Mouse (Mus musculus) cerebellum, adult 8-10 months (tissue): ENCODE results near the gene Nelfb.

ENCODE experiments used
- DNase-seq: peaks from one replicate; pipeline ENCODE4 v3.0.0; 2022

Gene Nelfb

GRCm38 (mm10) chr2:25229582-25229981 is 18.3 kb upstream of the Nelfb start:
- DNase-seq, result no peak

DNA sequence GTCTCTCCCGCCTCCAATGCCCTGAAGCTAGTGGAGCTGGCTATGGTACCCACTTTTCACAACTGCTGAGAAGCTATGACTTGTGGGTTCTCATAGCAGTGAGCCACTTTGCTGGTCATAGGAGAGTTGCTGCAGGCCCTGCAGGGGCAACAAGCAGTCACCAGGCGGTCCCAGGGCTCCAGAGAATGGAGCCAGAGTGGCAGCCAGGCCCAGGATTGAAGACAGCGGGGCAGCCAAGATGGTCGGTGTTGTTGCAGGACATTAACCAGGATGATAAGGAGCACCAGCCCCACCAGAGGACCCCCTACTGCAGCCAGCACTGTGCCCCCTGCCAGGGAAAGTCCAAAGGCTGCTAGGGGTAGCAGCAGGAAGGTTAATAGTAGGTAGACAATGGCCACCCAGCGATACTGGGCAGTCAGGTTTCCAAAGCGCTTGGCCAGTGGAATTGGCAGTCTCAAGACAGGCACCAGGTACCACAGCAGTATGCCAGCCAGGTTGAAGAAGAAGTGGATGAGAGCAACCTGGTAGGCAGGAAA is 17.8 kb upstream of the Nelfb start:
- no peak for DNase-seq

DNA sequence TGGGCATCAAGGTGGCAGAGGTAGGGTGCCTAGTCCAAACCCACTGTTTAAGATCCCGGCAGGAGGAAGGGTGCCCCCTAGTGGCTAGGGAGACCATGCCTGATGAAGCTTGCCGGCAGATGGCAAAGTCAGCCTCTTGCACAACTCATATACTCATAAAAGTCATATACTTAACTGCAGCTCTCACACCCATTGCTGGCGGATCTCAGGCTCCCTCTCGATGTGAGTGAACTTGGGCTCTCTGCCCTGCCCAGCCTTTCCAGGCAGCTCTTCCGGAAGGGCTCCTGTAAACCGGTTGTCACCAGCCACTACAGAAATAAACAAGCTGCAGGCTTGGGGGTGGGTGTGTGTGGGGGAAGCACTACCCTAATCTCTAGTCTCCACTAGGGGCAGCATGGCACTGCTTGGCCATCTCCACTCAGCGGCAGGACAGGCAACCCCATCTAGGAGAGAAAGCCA is 17.2 kb upstream of the Nelfb start:
- peak; percentile 86 for DNase-seq

- no peak for DNase-seq
Observed at GRCm38 (mm10) chr2:25227406-25227805, 16.1 kb upstream of the Nelfb start.

DNA sequence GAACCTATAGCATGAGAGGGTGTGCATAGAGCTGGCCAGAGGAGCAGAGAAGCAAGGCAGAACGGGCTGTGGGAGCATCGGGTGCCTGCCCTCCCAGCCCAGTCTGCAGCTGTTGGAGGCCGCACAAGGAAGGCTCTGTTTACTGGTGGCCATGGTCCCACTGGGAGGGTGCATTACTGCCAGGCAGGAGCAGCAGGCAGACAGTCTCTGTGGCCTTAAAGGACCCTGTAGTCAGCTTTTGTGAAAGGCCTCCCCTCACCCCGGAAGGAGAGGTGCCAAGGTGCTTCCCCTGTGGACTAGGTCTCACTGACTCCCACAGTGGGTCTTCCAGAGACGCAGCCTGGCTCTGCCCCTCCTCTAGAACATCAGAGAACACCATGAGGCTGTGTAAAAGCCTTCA is 15.6 kb upstream of the Nelfb start:
- no peak for DNase-seq

DNA sequence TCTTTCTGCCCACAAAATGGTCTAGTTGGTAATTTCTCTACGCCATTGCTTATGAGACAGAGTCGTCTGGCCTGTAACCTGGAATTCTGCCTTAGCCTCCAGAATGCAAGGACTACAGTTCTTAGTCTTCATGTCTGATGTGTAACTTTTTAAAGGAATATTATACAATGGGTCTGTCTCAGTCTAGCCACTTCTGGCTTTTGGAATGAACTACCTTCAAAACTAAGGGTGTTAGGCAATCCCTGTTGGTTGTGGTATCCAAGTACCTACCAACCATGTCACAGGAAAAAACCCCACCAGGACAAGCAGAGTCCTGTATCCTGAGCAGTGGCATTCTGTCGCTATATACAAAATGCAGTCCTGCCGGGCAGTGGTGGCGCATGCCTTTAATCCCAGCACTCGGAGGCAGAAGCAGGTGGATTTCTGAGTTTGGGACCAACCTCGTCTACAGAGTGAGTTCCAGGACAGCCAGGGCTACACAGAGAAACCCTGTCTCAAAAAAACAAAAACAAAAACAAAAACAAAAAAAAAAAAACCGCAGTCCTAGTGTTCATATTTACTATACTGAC is 14.6 kb upstream of the Nelfb start:
- no peak for DNase-seq

DNA sequence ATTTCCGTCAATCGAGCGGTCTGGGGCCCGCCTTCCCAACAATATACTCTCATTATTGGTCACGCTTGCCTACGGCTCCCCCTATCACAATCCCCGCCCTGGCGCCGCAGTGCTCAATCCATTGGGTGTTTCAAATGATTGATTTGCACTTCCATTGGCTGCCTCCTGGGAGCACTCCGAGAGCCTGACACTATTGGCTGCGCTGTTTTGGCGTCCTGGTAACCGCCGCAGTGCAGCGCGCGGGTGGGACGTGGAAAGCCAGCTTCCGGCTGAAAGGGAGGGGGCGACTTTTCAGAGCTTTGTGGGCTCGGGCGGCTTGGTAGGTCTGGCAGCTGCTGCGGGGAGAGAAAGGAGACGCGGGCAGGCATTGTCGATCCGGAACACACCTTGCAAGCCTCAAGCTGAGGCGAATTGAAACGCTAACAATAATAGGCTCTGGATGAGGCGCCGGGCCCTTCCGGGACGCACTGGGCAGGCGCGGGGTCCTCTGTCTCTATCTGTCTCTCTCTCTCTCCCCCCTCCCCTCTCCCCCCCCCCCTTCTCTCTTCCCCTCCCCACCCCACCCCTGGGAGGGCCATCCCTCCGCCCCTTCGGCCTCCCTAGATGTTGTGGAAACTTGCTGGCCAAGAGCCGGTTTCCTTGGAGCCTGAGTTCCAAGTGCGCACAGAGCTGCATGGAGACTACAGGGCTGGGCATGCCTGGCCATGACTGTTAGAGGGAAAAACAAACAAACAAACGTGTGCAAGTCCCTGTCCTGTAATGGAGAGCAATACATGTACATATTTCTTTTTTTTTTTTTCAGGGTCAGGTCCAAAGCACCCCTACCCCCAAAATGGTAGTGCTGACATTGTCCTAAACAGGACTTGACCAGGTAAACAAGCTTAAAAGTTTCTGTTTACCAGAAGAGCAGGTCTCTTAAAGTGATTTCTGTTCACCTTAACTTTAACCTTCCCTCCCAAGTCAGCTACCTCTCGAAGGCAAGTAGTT is 13.8 kb upstream of the Nelfb start:
- DNase-seq, result peak; percentile 99

GRCm38 (mm10) chr2:25224492-25224765 is 13.1 kb upstream of the Nelfb start, which contains the start of gene Tubb4b:
Gene Tubb4b, minus strand, starts transcription at chr2:25224702.
- no peak for DNase-seq

DNA sequence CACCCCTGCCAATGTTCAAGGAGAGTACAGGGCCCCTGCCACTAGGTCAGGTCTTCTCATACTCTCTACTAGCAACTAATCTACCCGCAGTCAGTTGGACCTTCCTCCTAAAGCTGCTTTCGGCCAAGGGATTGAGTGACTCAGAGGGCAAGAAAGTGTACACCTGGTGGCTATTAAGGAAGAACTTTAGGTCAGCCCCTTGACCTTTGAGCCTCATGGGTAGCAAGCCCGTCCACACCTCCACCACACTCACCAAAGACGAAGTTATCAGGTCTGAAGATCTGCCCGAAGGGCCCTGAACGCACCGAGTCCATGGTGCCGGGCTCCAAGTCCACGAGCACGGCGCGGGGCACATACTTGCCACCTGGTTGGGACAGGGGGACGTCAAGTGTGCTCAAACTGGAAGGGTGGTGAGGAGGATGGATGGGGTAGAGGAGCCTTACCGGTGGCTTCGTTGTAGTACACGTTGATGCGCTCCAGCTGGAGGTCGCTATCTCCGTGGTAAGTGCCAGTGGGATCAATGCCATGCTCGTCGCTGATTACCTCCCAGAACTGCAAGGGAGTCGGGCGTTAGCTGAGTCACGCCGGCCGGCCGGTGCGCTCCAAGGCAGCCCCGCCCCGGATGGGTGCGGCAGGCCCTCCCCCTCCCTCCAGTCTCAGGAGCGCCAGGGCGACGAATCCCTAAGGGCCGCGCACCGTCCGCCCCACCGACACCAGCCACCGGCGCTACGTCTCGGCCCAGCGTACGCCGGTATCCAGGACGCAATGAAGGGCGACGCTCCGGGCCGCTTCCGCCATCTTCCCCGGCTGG is 12.6 kb upstream of the Nelfb start:
- DNase-seq, result no peak

GRCm38 (mm10) chr2:25221331-25221772 is 10.1 kb upstream of the Nelfb start:
- DNase-seq, result no peak

DNA sequence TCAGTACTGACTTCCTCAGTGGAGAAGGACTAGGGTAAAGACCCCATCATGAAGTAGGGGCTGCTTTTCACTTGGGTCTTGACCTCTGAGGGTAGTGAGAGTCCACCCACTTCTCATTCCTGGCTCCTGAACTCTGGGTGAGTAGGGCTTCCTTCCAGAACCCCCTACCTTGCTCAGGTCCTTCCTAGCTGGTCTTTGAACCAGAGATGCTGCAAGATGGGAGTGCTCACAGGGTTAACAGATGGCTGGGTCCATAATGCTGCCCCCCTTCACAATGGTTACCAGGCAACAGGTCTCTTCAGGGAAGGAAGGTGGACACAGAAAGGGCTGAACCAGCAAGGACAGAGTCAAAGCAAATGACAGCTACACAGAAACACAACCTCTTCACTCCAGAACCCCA is 7.2 kb upstream of the Nelfb start, which contains the start of gene Fam166a:
Gene Fam166a (plus strand): TSS at position 301 of the 400 bp plus-strand sequence.
- DNase-seq, result no peak

DNA sequence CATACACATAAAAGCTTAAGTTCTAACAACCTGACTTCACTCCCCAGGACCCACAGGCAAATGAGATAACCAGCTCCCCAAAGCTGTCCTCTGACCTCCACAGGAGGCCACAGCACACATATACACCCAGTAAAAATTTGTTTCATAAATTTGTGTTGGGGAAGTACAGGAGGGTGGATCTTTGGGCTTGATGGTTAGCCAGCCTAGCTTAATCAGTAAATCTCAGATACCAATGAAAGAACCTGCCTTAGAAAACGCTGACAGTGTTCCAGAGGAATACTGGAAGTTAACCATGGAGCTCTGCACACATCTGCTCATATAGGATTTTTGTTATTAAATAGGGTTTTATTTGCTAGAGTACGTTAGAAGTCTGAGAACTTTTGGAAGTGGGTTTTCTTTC is 6.4 kb upstream of the Nelfb start:
- DNase-seq, result no peak

GRCm38 (mm10) chr2:25214444-25214843 is 3.2 kb upstream of the Nelfb start, which contains the start of gene Stpg3:
Gene Stpg3, minus strand, starts transcription at chr2:25214637.
- no peak for DNase-seq

- DNase-seq, result no peak
Observed at GRCm38 (mm10) chr2:25213266-25213865, 2.1 kb upstream of the Nelfb start.

DNA sequence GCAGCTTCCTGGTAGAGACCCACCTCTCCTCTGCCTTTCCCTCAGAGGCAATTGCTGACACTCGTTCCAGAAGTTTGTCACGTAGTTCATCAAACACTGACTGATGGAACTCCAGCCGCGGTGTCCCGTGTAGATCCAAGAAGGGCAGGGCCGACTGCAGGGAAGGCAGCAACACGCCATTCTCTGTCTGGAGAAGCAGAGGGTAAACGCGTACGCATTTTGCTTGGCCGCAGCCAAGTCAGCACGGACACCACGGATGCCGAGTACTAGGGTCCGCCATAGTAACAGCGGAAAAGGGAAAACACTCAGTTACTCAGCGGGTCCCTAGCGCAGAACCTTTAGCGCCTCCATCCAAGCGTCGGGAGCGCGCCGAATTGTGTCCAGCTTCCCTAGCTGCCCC is 603 bp downstream of the Nelfb start:
- DNase-seq, result no peak

- no peak for DNase-seq
Observed at GRCm38 (mm10) chr2:25207593-25207992, 3.7 kb downstream of the Nelfb start.

GRCm38 (mm10) chr2:25203631-25204214 is 7.6 kb downstream of the Nelfb start:
- no peak for DNase-seq

DNA sequence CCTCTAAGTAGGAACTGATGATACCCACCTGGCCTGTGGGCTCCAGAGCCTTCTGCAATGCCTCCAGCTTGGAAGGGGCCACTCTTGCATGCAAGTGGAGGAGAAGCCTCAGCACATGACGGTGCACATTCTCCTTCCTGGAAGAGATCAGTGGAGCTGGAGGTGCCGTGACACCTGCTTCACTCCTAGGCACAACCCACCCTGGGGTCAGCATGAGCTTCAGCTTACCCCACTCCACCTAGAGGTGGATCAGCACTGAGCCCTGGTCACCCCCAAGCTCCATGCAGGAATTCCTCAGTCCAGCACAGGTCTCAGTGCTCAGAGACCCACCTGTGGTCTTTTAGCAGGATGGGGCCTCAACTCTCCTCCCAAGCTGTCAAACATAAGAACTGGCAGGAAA is 10.7 kb downstream of the Nelfb start:
- DNase-seq, result no peak

DNA sequence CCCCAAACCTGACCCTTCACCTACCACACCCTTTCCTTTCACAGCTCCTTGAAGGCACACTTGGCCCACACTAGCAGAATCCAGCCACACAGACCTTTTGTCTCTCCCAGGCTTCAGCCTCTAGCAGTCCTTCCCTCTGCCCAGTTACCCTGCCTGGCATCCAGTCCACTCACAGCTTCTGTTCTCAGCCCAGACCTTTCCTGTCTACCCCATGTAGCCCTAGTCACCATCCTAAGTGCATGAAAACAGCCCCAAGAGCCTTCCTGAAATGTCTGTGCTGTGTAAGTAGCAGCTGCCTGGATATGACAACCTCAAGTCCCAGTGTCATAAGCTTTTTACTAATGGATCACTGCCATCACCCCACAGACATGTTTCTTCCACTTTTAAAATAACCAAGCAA is 13.3 kb downstream of the Nelfb start:
- DNase-seq, result no peak

DNA sequence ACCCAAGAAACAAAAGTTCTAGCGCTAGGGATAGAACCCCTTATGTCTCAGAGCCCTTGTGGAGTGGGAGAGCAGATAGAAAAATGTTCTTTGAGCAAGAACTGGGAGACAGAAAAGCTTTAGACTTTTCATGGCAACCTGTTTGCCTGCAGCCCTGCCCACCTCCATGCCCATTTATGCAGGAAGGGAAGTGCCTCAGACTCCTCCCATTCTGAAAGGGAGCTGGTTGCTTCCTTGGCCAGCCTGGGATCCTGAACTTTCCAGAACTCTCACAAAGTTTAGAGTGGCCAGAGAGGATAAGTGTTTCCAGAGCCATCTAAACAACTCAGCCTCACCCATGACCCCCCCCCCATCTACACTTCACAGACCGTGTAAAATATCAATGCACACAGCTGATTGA is 14.1 kb downstream of the Nelfb start:
- no peak for DNase-seq

- DNase-seq, result no peak
Observed at GRCm38 (mm10) chr2:25196172-25196954, 14.9 kb downstream of the Nelfb start, which contains the start of gene Tor4a. Gene Tor4a, minus strand, starts transcription at chr2:25196886.
